Mouse (Mus musculus) stomach, embryonic 15.5 days (tissue): ENCODE results near the gene Tbx10. TPM values are rescaled to one million over a fixed set of nuclear protein-coding genes. Genes with fewer than 3 reads are reported as not detected.
A peak's percentile ranks its signal among the peaks of the same experiment; 100 is the strongest.

Source experiments
- ATAC-seq: fragments of 200-750 bp; cut with Nextera tagmentation; 2 replicates; pipeline ENCODE4 v1.8.0; 2017; ENCODE audit warnings: low read depth, moderate number of reproducible peaks, moderate TSS enrichment; ENCODE audit not compliant: insufficient read depth, low FRiP score
- H3K27ac ChIP-seq: fragments of 300-500 bp; sonication (generic); 2 replicates; pipeline ENCODE4 v1.5.1; 2015; ENCODE audit warnings: mild to moderate bottlenecking, inconsistent platforms
- H3K27me3 ChIP-seq: fragments of 300-500 bp; sonication (generic); replicated peaks from 2 replicates; pipeline ENCODE4 v1.6.1; 2015; ENCODE audit warnings: inconsistent platforms
- H3K36me3 ChIP-seq: fragments of 300-500 bp; sonication (generic); 2 replicates; pipeline ENCODE4 v1.6.1; 2015; ENCODE audit warnings: inconsistent platforms
- H3K4me1 ChIP-seq: fragments of 300-500 bp; sonication (generic); 2 replicates; pipeline ENCODE4 v1.6.1; 2015; ENCODE audit warnings: inconsistent platforms
- H3K4me2 ChIP-seq: fragments of 300-500 bp; sonication (generic); 2 replicates; pipeline ENCODE4 v1.6.1; 2015; ENCODE audit warnings: mild to moderate bottlenecking, inconsistent platforms
- H3K4me3 ChIP-seq: fragments of 300-500 bp; sonication (generic); replicated peaks from 2 replicates; pipeline ENCODE4 v1.5.1; 2015; ENCODE audit warnings: inconsistent platforms
- H3K9ac ChIP-seq: fragments of 300-500 bp; sonication (generic); 2 replicates; pipeline ENCODE4 v1.6.1; 2015; ENCODE audit warnings: inconsistent platforms
- H3K9me3 ChIP-seq: fragments of 300-500 bp; sonication (generic); 2 replicates; pipeline ENCODE4 v1.6.1; 2016; ENCODE audit warnings: inconsistent platforms
- WGBS: fragments of 180-500 bp; shearing (Covaris S2); methylation state at CpG from one replicate; pipeline ENCODE4 v1.1.7; 2015; 5-methylcytosine and 5-hydroxymethylcytosine counted together
- polyA plus RNA-seq: library from polyadenylated mRNA; unstranded; fragments of >200 nt; fragmentation: Nextera tagmentation; extraction: Ambion mirVana; gene quantifications from 2 replicates; pipeline ENCODE4 v1.2.1, GENCODE M21; 2015

Gene Tbx10
- polyA plus RNA-seq, 1 experiment from 2014 or later, result 0.21 TPM

DNA sequence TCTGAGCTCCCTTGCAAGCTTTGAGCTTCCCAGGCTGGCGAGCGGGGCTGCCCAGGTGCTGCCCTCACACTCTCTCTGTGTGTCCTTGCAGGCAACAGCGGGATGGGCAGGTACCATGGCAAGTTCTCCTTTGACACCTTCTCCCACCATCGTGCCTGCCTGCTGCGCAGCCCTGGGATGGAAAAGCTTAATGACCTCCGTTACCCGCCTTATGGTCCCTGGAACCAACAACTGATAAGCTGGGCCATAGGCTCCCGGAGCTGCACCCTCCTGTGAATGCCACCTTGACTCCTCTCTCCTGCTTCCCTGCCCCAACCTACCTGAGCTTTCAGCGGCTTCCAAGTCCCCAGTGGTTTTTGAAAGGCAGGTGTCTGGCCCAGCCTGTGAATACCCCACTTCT, 11.6 kb upstream of the Tbx10 start:
- Histone ChIP-seq H3K9me3 (no peaks in the 10 kb centered on the region), H3K27ac (no peak overlapping the region), H3K36me3 (no peaks in the 10 kb centered on the region), H3K4me3 (no peak overlapping the region), H3K9ac (no peak overlapping the region), H3K4me2 (no peak overlapping the region), H3K4me1 (peaks cover 9% of the 10 kb centered on the region; the same call in 1 of the 2 replicates), H3K27me3 (no peaks in the 10 kb centered on the region)
- 71% methylated on average over 9 of the region's 9 CpGs for WGBS
- ATAC-seq, result no peak

GRCm38 (mm10) chr19:3983527-3984200, 8.9 kb upstream of the Tbx10 start:
- Histone ChIP-seq H3K27ac (no peak overlapping the region), H3K27me3 (no peaks in the 10 kb centered on the region), H3K4me2 (no peak overlapping the region), H3K4me3 (no peak overlapping the region), H3K36me3 (no peaks in the 10 kb centered on the region), H3K9me3 (no peaks in the 10 kb centered on the region), H3K9ac (no peak overlapping the region), H3K4me1 (peaks cover 18% of the 10 kb centered on the region)
- WGBS, result 55% methylated on average over 9 of the region's 9 CpGs
- no peak for ATAC-seq

DNA sequence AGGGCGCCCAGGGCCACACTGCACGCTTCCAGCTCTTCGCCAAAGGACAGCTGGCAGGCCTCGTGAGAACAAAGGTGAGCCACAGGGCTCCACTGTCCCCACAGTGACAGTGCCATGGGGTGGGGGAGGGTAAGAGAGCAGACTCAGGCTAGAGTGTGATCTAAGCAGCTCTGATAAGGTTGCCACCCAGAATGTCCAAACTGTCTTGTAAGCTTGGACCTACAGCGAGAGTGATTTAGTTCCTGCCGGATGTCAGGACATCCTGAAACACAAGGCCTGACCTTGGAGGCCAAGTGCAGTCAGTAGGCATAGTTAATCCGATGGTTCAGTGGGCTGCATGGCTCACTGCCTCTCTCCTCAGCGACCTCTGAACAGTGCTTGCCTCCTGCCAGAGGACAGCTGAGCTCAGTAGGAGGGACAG, 7.3 kb upstream of the Tbx10 start:
- H3K4me2 ChIP-seq, result no peak overlapping the region
- H3K27me3 ChIP-seq, result no peaks in the 10 kb centered on the region
- H3K9me3 ChIP-seq, result no peaks in the 10 kb centered on the region
- H3K36me3 ChIP-seq, result no peaks in the 10 kb centered on the region
- WGBS, result 41% methylated on average over 8 of the region's 8 CpGs
- no peak overlapping the region for H3K9ac ChIP-seq
- H3K4me3 ChIP-seq, result no peak overlapping the region
- peak overlapping the region; percentile 44; the same call in 1 of the 2 replicates for H3K27ac ChIP-seq
- peak; percentile 9; the same call in 1 of the 2 replicates for ATAC-seq
- peaks cover 18% of the 10 kb centered on the region for H3K4me1 ChIP-seq

DNA sequence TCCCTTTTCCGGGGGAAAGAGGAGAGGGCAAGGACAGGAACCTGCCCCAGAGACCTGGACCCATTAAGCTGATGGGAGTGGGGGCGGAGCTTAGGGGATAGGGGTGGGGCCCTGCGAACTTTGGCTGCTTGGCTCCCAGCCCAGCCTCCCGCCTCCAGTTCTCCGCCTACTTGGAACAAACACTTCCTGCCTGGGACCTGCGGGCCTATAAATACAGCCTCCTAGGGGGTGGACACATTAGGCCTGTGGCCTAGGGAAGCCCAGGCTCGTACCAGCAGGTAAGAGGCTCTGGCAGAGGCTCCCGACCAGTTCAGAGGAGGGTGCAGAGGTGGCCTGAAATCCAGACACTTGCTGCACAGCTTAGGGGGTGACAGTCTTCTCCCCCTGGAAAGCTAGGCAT, 6.2 kb upstream of the Tbx10 start, which contains the start of gene Acy3:
Gene Acy3, plus strand, starts transcription at position 237 of the 400 bp plus-strand sequence.
- 9% methylated on average over 8 of the region's 8 CpGs for WGBS
- Histone ChIP-seq H3K4me2 (peak within 1 kb of the TSS; percentile 28; the same call in 1 of the 2 replicates), H3K4me1 (peaks cover 18% of the 10 kb centered on the region), H3K36me3 (no peaks in the 10 kb centered on the region), H3K9me3 (no peaks in the 10 kb centered on the region), H3K4me3 (no peak within 1 kb of the TSS), H3K27ac (0 out of 2 replicates have a peak within 1 kb of the TSS, but pooled peaks have one; percentile 44), H3K27me3 (no peaks in the 10 kb centered on the region), H3K9ac (no peak within 1 kb of the TSS)
- ATAC-seq, result peak; percentile 75

DNA sequence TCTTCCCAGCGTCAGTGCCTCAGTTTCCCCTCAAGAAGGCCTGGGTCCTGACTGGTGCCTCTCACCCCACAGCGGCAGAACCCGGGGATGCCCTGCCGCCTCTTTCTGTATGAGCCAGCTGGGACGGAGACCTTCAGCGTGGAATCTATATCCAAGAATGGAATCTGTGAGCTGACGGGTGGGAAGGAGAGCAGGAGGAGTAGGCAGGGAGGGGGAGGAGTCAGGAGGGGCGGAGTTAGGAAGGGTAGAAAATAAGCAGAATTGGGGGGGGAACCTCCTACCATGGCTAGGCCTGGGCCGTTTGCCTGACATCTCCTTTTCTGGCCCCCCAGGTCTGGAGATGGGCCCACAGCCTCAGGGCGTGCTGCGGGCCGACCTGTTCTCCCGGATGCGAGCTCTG, 4.5 kb upstream of the Tbx10 start:
- Histone ChIP-seq H3K4me3 (no peak overlapping the region), H3K4me1 (peaks cover 18% of the 10 kb centered on the region), H3K9me3 (no peaks in the 10 kb centered on the region), H3K4me2 (no peak overlapping the region), H3K36me3 (no peaks in the 10 kb centered on the region), H3K27me3 (no peaks in the 10 kb centered on the region), H3K9ac (no peak overlapping the region), H3K27ac (no peak overlapping the region)
- 86% methylated on average over 14 of the region's 14 CpGs for WGBS
- ATAC-seq, result no peak

GRCm38 (mm10) chr19:3988750-3989149, 3.8 kb upstream of the Tbx10 start:
- no peak overlapping the region for H3K27ac ChIP-seq
- H3K27me3 ChIP-seq, result no peaks in the 10 kb centered on the region
- no peak overlapping the region for H3K4me2 ChIP-seq
- H3K36me3 ChIP-seq, result no peaks in the 10 kb centered on the region
- peaks cover 18% of the 10 kb centered on the region for H3K4me1 ChIP-seq
- no peak overlapping the region for H3K9ac ChIP-seq
- WGBS, result 84% methylated on average over 4 of the region's 4 CpGs
- no peak for ATAC-seq
- no peak overlapping the region for H3K4me3 ChIP-seq
- H3K9me3 ChIP-seq, result no peaks in the 10 kb centered on the region

DNA sequence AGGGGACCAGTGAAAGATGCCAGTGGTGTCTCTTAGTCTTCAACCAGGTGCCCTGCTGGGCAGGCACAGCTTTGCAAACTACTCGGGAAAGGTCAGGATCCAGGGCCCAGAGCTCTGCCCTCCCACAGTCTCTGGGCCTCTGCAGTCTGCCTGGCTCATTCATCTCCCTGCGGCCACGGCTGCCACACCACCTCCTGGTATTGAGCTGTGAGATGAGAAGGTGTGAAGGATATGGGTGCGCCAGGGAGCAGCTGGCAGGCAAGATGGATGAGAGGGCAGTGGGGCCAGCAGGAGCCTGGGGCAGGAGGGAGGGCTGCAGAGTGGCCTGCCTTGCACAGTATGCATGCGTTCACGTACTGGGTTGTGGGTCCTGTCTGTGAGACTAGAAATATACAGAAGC, 1.7 kb upstream of the Tbx10 start:
- Histone ChIP-seq H3K4me3 (no peak overlapping the region), H3K9ac (no peak overlapping the region), H3K4me1 (peaks cover 9% of the 10 kb centered on the region), H3K27me3 (no peaks in the 10 kb centered on the region), H3K36me3 (no peaks in the 10 kb centered on the region), H3K27ac (no peak overlapping the region), H3K9me3 (no peaks in the 10 kb centered on the region), H3K4me2 (no peak overlapping the region)
- ATAC-seq, result no peak
- 33% methylated on average over 6 of the region's 6 CpGs for WGBS

DNA sequence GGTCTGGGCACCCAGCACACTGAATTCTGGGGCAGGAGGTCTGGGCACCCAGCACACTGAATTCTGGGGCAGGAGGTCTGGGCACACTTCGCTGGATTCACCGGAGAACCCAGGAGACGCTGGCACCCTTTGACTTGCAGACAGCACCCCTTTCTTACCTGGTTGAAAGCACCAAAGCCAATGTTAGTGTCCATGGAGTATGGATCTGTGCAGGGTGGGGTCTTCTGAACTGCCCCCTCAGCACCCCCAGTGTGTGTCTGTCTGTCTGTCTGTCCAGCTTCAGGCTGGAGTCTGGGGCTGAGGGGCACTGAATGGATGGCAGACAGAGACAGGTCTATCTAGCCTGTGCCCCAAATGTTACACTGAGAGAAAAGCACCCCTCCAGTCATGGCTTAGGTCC, 990 bp upstream of the Tbx10 start:
- 86% methylated on average over 3 of the region's 3 CpGs for WGBS
- H3K36me3 ChIP-seq, result no peaks in the 10 kb centered on the region
- H3K4me1 ChIP-seq, result peaks cover 6% of the 10 kb centered on the region
- no peak overlapping the region for H3K9ac ChIP-seq
- H3K27ac ChIP-seq, result no peak overlapping the region
- no peak overlapping the region for H3K4me3 ChIP-seq
- H3K27me3 ChIP-seq, result no peaks in the 10 kb centered on the region
- ATAC-seq, result no peak
- no peaks in the 10 kb centered on the region for H3K9me3 ChIP-seq
- H3K4me2 ChIP-seq, result no peak overlapping the region

GRCm38 (mm10) chr19:3991966-3992365, 586 bp upstream of the Tbx10 start:
- H3K36me3 ChIP-seq, result no peaks in the 10 kb centered on the region
- no peak overlapping the region for H3K27ac ChIP-seq
- ATAC-seq, result no peak
- no peaks in the 10 kb centered on the region for H3K9me3 ChIP-seq
- 81% methylated on average over 3 of the region's 3 CpGs for WGBS
- no peak overlapping the region for H3K9ac ChIP-seq
- H3K27me3 ChIP-seq, result no peaks in the 10 kb centered on the region
- no peak overlapping the region for H3K4me2 ChIP-seq
- no peak overlapping the region for H3K4me3 ChIP-seq
- H3K4me1 ChIP-seq, result peaks cover 2% of the 10 kb centered on the region

DNA sequence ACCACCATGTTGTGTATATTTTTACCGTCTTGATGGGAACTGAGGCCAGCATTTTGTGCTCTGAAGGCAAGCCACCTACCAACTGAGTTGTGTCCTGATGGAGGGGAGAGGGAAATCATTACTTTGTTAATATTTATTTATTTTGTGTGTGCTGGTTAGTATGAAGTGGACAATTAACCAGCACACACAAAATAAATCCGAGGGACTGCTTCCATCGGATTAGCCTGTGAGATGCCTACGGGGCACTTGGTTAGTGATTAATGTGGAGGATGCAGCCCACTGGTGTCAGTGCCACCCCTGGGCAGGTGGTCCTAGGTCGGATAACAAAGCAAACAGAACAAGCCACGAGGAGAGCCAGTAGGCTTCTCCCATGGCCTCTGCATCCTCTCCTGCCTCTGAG, 2.4 kb downstream of the Tbx10 start:
- 0 out of 2 replicates have a peak, but pooled peaks cover 7% of the 10 kb centered on the region for H3K4me1 ChIP-seq

GRCm38 (mm10) chr19:3995505-3995904, 3.0 kb downstream of the Tbx10 start:
- ATAC-seq, result no peak
- 71% methylated on average over 3 of the region's 3 CpGs for WGBS
- no peak overlapping the region for H3K27ac ChIP-seq

More for the DNA sequence above, 2.4 kb downstream of the Tbx10 start:
- H3K27me3 ChIP-seq, result no peaks in the 10 kb centered on the region
- no peak overlapping the region for H3K27ac ChIP-seq
- no peak overlapping the region for H3K9ac ChIP-seq
- no peak for ATAC-seq
- no peak overlapping the region for H3K4me3 ChIP-seq
- no peak overlapping the region for H3K4me2 ChIP-seq
- 59% methylated on average over 6 of the region's 6 CpGs for WGBS
- no peaks in the 10 kb centered on the region for H3K9me3 ChIP-seq
- H3K36me3 ChIP-seq, result no peaks in the 10 kb centered on the region

DNA sequence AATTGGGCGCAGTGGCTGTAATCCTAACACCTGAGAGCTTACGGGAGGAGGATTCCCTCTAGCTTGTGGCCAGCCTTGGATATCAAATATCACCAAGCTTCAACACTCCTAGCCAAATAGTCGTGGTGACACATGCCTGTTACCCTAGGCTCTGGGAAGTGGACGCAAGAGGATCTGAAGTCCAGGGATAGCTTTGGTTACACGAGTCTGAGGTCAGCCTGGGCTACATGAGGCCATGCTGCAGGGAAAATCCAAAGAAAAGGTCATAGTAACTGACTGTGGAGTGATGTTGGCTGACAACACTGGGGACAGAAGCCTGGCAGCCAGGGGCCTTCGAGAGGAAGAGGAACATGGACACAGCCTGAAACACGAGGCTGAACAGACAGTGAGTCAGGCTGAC, 3.6 kb downstream of the Tbx10 start:
- 67% methylated on average over 7 of the region's 7 CpGs for WGBS
- no peak overlapping the region for H3K27ac ChIP-seq

More at GRCm38 (mm10) chr19:3995505-3995904, 3.0 kb downstream of the Tbx10 start:
- H3K36me3 ChIP-seq, result no peaks in the 10 kb centered on the region
- no peak overlapping the region for H3K4me2 ChIP-seq
- H3K4me3 ChIP-seq, result no peak overlapping the region
- 0 out of 2 replicates have a peak, but pooled peaks cover 7% of the 10 kb centered on the region for H3K4me1 ChIP-seq
- no peak overlapping the region for H3K9ac ChIP-seq
- no peaks in the 10 kb centered on the region for H3K9me3 ChIP-seq
- H3K27me3 ChIP-seq, result no peaks in the 10 kb centered on the region

More for the DNA sequence above, 3.6 kb downstream of the Tbx10 start:
- Histone ChIP-seq H3K4me1 (peaks cover 9% of the 10 kb centered on the region), H3K4me3 (no peak overlapping the region), H3K9ac (no peak overlapping the region), H3K36me3 (no peaks in the 10 kb centered on the region), H3K9me3 (no peaks in the 10 kb centered on the region), H3K27me3 (no peaks in the 10 kb centered on the region), H3K4me2 (no peak overlapping the region)
- no peak for ATAC-seq
